Mouse (Mus musculus): ENCODE data around the gene Abcb6. TPM values are rescaled to one million over a fixed set of nuclear protein-coding genes. Genes with fewer than 3 reads are reported as not detected.

The Abcb6 gene
- total RNA-seq, 2 experiments from 2014 or later = 22.8 to 24.7 TPM

DNA sequence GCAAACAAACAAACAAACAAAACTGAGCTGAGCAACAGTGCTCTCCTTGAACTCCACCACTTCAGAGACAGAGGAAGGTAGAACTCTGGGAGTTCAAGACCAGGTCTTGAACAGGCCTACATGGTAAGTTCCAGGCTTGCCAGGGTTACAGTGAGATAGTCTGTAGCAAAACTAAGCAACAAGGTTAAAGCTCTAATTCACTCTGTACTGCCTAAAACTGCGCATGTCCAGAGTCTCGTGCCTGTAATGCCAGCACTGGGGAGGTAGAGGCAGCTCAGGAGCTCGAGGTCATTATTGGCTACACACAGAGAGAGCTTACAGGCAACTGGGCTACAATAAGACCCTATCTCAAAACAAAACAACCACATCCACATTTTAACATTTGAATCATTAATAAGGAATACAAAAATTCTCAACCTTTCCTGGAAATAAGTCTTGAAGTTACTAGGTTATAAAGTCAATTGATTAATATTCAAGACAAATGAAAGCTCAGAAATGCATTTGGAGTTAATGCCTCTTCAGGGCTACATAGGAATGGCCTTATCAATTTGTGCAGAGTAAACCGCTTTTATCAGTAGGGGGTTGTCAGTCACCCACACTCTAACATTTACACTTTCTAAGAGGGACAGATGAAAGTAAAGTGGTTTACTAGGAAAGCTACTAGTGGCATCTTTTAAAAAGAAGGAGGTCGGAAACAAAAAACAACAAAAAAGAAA is 20.5 kb downstream of the Abcb6 start:
- DNase-seq (ENCODE audit: low spot score in 2 of 2) = no peak
- intact Hi-C loops (cut with DNase I) = no loop called here

DNA sequence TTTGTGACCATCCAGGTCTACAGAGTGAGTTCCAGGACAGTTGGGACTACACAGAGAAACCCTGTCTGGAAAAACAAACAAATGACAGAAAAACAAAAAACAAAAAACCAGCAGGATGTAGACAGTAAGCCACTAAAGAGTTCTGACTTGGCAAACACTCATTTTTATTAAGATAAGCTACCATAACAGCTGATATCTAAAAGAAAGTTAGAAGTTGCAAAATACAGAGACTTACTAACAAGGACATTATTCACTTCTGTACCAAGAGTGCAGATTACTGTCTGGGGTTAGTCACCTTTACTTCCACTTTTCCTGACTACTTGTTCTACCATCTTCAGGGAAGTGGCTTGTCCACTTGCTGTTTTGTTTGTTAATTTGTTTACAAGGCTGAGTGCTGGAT is 21.2 kb downstream of the Abcb6 start:
- no peak for DNase-seq (ENCODE audit: low spot score in 2 of 2)
- intact Hi-C loops (cut with DNase I) = no loop called here

DNA sequence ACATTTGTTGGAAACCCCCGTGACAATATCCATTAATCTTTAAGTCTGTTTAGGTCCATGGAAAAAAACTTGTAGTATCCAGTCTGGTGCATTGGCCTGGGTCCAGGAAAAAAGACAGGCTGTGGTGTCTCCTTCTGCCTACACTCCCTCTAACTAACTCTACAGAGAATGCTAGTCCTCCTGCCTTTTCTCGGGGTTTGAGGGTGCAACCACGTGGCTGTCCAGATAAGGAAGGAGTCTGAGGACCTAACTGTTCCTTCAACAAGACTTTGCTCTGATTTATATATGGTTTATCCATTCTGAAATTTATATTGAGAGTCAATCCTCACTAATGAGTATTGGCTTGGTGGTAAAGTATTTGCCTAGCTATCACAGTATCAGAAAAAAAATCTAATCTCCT is 24.4 kb downstream of the Abcb6 start:
- intact Hi-C loops (cut with DNase I) = no loop called here
- DNase-seq (ENCODE audit: low spot score in 2 of 2) = no peak

DNA sequence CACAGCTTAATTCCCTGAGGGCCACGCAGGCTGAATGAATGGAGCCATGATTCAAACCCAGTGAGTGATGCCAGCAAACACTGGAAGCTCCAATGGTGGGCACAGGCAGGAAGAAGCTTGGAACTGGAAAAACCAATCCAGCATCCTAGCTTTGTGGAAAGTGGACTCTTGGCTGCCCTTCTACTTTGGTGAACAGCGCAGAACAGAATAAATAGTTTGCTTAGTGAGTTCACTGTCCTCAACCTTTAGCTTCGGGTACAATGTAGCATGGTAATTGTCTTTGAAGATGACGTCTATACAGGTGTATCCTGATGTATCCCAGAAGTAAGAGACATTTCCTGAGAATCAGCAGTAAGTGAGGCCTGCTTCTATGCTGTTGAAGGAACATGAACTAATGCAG is 31.5 kb downstream of the Abcb6 start:
- no peak for DNase-seq (ENCODE audit: low spot score in 2 of 2)
- intact Hi-C loops (cut with DNase I) = no loop called here

DNA sequence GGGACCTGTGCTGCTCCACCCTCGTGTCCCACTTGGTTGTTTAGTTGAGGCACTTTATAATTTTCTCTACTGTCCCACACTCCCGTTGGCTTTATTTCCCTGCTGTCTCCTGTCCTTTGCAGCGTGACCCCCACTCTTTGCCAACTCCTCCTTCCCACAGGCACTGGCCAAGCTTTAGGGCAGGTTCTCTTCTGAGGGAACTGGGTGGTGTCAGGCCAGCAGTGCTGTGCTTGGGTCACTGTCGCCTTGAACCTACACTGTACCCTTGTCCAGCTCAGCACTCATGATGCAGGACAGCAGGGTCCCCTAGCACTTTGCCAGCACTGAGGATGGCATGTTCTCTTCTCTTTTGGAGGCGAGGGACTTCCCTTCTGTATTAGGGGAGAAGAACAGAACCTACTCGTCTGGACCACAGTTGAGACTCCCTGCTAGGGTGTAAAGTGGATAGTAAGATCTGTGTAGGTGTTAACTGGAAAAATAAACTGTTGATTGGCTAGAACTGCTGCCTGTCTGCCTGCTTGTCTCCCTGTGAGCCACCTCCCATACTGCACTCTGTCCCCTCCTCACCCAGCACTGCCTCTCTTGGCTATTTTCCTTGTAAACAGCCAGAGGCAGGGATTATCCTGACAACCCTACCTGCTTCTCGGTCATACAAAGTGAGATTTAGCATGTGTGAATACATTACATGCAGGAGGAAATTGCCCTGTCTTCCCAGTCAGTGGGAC is 32.6 kb downstream of the Abcb6 start:
- DNase-seq (ENCODE audit: low spot score in 2 of 2) = no peak

DNA sequence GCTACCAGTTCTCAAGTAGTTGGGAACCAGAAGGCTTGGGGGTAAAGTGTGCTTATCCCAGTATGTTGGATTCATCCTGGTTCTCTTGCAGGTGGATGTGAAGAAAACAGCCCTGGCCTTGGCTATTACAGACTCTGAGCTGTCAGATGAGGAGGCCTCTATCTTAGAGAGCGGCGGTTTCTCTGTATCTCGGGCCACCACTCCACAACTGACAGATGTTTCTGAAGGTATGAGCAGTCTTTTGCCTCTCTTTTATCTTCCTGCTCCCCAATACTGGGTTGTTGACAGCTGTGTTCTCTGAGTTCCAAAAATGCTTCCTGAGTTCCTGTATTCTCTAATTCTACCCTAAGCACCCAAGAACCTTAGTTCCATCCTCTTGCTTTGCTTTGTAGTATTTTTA is 34.6 kb downstream of the Abcb6 start:
- intact Hi-C loops (cut with DNase I) = no loop called here
- DNase-seq (ENCODE audit: low spot score in 2 of 2) = no peak

More for the DNA sequence above, 32.6 kb downstream of the Abcb6 start:
- intact Hi-C loops (cut with DNase I) = no loop called here

DNA sequence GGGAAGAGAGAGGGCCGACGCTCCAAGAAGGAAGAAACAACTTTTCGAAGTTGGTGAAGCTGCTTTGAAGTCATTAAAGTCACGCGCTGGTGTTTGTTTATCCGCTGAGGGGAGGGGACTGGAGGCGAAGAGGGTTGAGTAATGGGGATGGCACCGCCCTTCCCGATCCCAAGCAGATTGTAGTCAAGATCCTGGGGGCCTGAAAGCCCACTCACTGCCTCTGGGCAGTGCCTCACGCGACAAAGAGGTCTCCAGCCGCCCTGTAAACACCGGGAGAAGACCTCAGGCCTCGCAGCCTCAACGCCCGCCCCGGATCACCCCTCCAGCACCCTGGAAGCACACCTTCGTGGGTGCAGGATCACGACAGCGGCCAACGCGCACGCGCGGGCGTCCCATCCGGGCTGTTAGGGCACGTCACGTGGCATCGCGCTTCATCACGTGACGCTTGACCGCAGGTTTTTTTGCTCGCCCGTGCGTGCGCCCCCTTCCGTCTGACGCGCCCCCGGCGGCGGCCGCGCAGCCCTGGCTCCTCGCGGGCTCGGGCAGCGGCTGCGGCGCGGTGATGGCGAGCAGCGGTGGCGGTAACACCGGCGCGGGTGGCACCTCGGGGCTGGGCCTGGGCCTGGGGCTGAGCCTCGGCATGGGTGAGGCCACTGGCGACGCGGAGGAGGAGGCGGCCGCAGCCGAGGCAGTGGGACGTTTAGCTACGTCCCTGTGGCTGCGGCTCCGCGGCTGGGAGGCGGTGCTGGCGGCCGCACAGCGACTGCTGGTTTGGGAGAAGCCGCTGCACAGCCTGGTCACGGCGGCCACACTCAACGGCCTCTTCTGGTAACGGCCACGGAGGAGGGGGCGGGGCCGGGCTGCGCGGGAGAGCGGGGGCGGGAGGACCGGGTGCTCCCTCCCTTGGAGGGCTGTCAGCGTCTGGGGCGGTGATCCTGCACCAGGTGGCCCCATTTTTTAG is 37.6 kb downstream of the Abcb6 start, which contains the start of the genes Cnppd1 and Retreg2:
Gene Cnppd1, minus strand, starts transcription at position 411 of the 961 bp plus-strand sequence.
Gene Retreg2, plus strand, starts transcription at position 478 of the 961 bp plus-strand sequence.
- intact Hi-C loops (cut with DNase I) = loop anchor here (2.0 kb wide), 1 partner anchor 26 kb away; the partner anchor contains the start of gene Zfand2b
- peak; percentile 97 for DNase-seq (ENCODE audit: low spot score in 2 of 2)

DNA sequence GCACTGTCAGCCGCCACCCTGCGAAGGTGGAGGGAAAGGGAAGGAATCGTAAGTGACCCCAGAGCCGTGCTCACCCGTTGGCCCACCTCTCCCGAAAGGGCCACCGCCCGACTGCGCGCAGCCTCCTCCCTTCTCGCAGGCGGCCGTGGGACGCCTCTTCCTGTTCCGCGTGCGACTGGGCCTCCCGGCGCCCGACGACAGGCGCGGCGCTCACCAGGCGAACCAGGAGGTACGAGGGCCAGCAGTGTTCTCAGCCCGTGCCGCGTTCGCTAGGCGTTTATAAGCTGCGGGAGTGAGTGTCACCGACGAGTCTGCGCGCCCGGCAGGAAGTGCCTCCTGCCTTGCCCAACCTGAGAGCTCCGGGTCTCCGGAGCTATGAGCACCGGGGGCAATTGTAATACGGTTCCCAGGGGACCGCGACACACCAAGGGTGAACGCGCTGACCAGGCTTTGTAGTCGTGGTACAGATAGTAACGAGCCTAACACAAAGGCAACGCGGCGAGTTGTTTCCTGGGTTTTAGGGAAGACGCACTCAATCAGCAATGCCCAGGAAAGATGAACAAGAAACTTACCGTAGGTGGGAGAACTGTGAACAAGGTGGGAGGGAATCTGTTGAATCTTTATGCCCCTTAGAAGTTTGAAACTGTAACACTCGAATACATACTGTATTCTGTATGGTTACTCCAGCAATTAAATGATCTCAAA is 38.6 kb downstream of the Abcb6 start:
- peak; percentile 66 to 78 for DNase-seq (ENCODE audit: low spot score in 2 of 2)
- intact Hi-C loops (cut with DNase I) = loop anchor here (2.0 kb wide), 1 partner anchor 27 kb away; the partner anchor contains the start of gene Zfand2b

DNA sequence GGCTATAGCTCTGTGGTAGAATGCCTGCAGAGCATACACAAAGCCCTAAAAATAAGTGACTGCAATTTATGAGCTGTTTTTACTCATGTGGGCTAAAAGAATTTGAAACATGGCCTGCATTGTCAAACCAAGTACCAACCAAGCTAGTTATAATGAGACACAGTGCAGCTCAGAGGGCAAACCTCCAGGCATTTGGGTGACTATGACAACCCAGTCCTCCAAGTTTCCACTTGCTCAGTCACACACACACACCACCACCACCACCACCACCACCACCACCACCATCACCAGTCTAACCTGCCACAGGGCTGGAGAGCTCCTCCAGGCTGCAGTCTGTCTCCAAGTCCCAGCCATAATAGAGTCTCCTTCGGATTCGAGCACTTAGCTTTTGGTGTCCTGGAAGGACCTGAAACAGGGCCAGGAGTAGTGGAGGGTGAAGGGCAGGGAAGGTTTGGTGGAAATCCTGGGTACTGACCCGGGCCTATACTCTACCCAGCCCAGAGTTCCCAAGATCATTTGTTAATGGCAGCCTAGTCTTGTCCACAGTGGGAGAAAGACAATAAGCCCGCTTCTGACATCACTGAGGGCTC is 39.5 kb downstream of the Abcb6 start:
- intact Hi-C loops (cut with DNase I) = no loop called here
- no peak for DNase-seq (ENCODE audit: low spot score in 2 of 2)

DNA sequence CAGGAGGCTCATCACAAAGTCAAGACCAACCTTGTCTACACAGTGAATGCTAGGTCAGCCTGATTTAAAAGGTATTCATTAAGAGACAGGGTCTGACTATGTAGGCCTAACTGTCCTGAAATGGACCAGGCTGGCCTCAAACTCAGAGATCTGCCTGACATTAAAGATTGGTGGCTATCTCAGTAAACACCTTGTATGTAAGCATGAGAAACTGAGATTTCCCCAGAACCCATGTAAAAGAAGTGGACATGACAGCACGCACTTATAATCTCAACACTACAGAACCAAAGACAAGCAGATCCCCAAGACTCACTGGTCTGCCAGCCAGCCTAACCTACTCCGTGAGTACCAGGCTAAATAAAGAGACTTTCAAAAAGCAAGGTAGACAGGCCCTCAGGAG is 41.7 kb downstream of the Abcb6 start:
- intact Hi-C loops (cut with DNase I) = no loop called here
- no peak for DNase-seq (ENCODE audit: low spot score in 2 of 2)

DNA sequence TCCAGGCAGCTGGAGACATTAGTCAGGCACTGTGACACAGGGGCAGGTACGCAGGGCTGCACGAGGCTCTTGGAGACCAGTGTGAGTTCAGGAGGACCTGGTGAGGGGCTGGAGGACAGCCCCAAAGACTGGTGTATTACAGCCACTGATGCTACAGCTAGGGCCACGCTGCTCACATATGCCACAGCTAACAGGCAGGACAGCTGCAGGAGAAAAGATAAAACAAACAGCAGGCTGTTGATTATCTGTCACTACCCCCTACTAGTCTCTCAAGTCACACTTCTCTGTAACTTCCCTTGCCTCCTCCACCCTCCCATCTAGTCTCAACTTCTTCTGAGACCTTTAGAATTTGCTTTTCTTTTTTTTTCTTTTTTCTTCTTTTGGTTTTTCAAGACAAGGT is 43.5 kb downstream of the Abcb6 start:
- intact Hi-C loops (cut with DNase I) = no loop called here
- no peak for DNase-seq (ENCODE audit: low spot score in 2 of 2)

DNA sequence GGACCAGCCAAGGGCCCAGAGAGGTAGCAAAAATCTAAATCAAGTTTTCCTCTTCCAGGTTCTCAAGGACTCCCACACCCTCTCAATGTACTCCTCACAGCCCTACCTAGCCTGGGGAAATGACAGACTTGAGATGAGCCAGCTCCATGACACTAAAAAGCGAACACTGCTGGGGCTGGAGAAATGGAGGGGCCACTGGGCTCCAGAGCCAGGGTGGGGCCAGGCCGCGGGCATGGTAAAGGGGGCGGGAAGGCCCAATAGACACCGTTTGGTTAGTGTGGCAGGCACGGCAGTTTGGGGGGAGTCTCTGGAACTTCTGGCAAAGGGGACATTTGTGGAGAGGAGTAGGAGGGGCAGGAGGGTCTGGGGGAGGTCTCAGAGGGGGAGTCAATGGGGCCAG is 43.9 kb downstream of the Abcb6 start:
- intact Hi-C loops (cut with DNase I) = no loop called here
- DNase-seq (ENCODE audit: low spot score in 2 of 2) = no peak

DNA sequence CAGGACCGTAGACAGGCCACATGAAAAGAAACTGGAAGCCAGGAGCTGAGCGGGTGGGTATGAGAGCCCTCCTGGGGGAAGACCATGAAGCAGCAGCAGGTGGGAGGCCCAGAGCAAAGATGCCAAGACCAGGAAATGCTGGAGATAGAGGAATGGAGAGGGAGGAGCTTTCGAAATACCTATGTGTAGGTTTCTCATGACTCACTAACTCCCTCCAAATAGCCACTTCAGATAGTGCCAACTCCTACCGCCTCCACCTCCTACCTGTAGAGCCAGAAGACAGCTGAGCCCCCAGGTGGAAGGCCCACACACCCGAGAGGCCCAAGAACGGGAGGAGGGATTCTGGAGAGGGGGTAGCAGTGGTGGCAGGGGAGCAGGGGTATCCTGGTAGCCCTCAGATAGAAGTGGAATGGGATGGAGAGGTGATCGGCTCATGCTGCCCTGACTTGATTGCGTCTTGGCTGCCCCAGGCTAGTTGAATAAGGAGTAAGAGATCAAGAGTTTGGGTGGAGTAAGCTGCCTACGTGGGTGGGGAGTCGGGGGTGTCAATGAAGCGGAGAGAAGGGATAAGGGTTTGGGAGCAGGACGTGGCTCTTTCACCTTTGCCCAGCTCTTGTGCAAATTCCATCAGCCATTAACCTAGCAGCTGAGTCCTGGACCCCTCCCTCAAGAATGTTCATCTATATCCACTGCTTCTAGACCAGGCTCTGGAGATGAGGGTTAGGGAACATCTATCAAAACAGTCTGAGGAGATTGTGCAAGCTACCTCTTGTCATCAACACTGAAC is 46.6 kb downstream of the Abcb6 start, which contains the start of gene Slc23a3:
Gene Slc23a3, minus strand, starts transcription at position 470 of the 787 bp plus-strand sequence.
- no peak for DNase-seq (ENCODE audit: low spot score in 2 of 2)
- intact Hi-C loops (cut with DNase I) = no loop called here

DNA sequence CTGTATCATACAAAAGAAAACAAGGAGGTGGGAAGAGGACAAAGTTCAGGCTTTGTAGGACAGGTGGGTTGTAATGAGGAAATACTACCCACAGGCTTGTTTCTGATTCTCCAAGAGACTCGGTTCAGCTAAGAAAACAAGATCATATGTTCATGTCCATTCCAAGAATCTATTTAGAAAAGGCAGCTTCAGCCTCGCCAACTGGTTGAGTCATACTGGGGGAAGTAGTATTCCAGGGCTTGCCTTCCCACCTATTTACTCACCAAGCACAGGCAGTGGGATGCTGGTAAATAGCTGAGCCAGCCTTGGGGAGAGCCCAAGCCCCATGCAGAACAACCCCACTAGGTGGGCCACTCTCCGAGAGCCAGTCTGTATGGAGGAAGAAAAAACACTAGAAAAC is 51.6 kb downstream of the Abcb6 start:
- DNase-seq (ENCODE audit: low spot score in 2 of 2) = no peak
- intact Hi-C loops (cut with DNase I) = no loop called here

DNA sequence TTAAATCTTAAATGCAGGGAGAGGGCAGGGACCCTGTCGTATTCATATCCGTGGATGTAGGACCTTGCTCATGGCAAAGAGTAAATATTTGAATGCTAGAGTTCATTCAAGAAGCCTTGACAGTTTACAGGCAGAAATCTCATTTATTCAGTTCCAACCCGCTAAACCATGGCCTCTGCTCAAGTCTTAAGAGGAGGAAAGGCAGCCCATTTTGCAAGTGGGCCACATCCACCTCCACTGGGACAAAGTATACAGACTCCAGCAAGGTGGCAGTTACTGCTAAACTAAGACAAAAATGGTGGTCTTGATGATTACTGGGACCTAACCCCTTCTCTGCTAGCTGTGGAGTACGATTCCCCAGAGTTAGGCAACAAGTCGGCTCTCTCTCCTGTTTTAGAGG is 54.8 kb downstream of the Abcb6 start:
- DNase-seq (ENCODE audit: low spot score in 2 of 2) = no peak
- intact Hi-C loops (cut with DNase I) = no loop called here

DNA sequence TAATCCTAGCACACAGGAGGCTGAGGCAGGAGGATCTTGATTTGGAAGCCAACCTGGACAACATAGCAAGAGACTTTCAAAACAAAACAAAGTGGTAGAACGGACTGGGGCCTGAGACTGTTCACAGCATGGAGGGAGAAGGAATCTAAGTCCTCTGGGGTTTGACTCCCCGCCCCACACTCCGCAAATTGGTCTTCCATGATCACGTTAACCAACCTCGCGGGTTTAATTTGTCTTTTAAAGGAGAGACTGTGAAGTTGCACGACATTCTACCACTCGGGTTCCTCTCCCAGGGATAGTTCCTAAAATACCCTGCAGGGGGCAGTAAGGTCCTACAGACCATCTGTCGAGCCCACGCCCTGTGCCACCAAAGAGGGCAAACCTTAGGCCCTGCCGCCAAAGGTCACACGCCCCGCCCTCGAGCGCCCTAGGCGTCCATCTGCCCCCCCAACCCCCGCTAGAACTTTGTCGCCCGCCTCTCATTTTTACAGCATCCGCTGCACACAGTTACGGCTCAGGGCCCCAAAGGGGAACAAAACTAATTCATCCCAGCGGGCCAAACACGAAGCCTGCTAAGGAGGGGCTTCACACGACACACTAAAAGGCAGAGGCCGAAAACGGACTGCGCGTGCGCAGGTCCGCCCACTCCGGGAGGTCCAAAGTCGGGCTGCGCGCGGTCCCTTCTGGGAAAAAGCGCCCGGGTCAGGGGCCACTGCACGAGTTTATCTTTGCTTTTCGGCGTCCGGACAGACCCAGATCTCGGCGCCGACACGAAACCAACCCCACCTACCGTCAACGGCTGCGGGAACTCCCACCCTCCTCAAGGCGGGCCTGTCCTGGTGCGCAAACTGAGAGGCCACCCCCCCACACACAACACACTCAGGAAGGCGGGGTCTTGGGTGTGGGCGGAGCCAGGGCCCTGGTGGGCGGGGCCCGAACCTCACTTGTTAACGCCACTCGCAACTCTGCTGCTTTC is 55.6 kb downstream of the Abcb6 start, which contains the start of gene Nhej1:
Gene Nhej1, minus strand, starts transcription at position 855 of the 976 bp plus-strand sequence.
- intact Hi-C loops (cut with DNase I) = no loop called here
- peak; percentile 86 to 88 for DNase-seq (ENCODE audit: low spot score in 2 of 2)

DNA sequence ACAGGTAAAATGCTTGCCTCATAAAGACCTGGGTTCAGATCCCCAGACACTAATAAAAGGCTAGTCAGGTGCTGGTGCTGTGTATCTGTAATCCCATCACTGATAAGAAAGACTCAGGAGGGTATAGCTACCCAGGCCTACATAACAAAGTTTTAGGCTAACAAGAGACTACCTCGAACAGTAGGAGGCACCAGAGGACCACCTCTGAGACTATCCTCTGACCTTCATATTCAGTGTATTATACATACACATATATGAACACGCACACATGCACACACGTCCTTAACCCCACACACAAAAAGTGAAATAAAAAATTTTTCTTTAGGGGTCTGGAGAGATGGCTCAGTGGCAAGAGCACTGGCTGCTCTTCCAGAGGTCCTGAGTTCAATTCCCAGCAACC is 58.0 kb downstream of the Abcb6 start:
- intact Hi-C loops (cut with DNase I) = no loop called here
- no peak for DNase-seq (ENCODE audit: low spot score in 2 of 2)
